ENCODE assay signal across 23 mouse cellular contexts in the genomic region with DNA sequence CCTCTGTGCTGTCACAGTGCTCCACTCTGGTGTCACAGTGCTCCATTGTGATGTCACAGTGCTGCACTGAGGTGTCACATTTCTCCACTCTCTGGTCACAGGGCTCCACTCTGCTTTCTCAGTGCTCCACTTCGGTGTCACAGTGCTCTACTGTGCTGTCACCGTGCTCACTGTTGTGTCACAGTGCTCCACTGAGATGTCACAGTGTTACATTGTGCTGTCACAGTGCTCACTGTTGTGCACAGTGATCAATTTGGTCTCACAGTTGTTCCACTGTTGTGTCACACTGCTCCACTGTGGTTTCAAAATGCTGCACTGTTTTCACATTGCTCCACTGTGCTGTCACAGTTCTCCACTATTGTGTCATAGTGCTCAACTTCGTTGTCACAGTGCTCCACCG.
DNase-seq lines count a peak whose midpoint lies in the region; ATAC-seq lines count a peak whose summit lies in the region.
"Had no signal": no experiment of that assay in that cellular context is flagged by ENCODE, and none has a peak within 500 bp of the region (broad histone marks: within the 10 kb centered on the region; RNA-seq: fewer than 3 reads in every experiment).

No protein-coding gene starts in this region.

- no peak overlapping the region for H3K4me3 ChIP-seq in forebrain, embryonic 10.5 days
- H3K4me3 ChIP-seq in forebrain, embryonic 12.5 days (replicated peaks) = no peak overlapping the region
- H3K4me3 ChIP-seq in liver, embryonic 11.5 days (ENCODE audit: low read depth, low read length) = no peak overlapping the region
- no peak overlapping the region for H3K4me3 ChIP-seq in embryonic facial prominence, embryonic 10.5 days
- no peak overlapping the region for H3K4me3 ChIP-seq in hindbrain, embryonic 11.5 days (ENCODE audit: low read depth, low read length)
- H3K4me3 ChIP-seq: embryonic facial prominence, embryonic 15.5 days; limb, embryonic 15.5 days had no signal

- DNase-seq in forebrain, embryonic 10.5 days (ENCODE audit: extremely low spot score, low spot score) = peak; percentile 6
- peak; percentile 21 for DNase-seq in liver, embryonic 11.5 days (ENCODE audit: low spot score)
- DNase-seq in liver (no peak), A20 (ENCODE audit: low read depth, low spot score) (peak; percentile 3)
- peak; percentile 5 for DNase-seq in embryonic facial prominence, embryonic 10.5 days (ENCODE audit: low spot score)
- no peak for DNase-seq in hindbrain, embryonic 11.5 days (ENCODE audit: low spot score)
- DNase-seq in layer of hippocampus, adult 9-10 months (ENCODE audit: low spot score) = no peak
- DNase-seq: adrenal gland, postnatal 25 days; cerebellum, adult 8-10 months; cerebellum, postnatal 36 days; kidney, postnatal 25 days; layer of hippocampus, adult 9-11 months; left cerebral cortex, postnatal 4 days; lung, adult 2 months; lung, postnatal 14 days had no signal

- H3K27ac ChIP-seq in forebrain, embryonic 10.5 days = no peak overlapping the region
- H3K27ac ChIP-seq in forebrain, embryonic 12.5 days = no peak overlapping the region
- no peak overlapping the region for H3K27ac ChIP-seq in liver, embryonic 11.5 days (ENCODE audit: low read depth, low read length)
- H3K27ac ChIP-seq in embryonic facial prominence, embryonic 10.5 days (replicated peaks) = no peak overlapping the region
- H3K27ac ChIP-seq in hindbrain, embryonic 11.5 days (ENCODE audit: low read depth, low read length) = no peak overlapping the region
- H3K27ac ChIP-seq: embryonic facial prominence, embryonic 15.5 days; limb, embryonic 15.5 days had no signal

- no peaks in the 10 kb centered on the region for H3K27me3 ChIP-seq in forebrain, embryonic 10.5 days (ENCODE audit: poor library complexity, severe bottlenecking)
- H3K27me3 ChIP-seq in forebrain, embryonic 12.5 days = no peaks in the 10 kb centered on the region
- H3K27me3 ChIP-seq in liver, embryonic 11.5 days (replicated peaks; ENCODE audit: control insufficient read depth, insufficient read depth, low read length) = no peaks in the 10 kb centered on the region
- H3K27me3 ChIP-seq in embryonic facial prominence, embryonic 10.5 days (replicated peaks; ENCODE audit: low read depth, poor library complexity, severe bottlenecking) = no peaks in the 10 kb centered on the region
- H3K27me3 ChIP-seq in hindbrain, embryonic 11.5 days (ENCODE audit: control insufficient read depth, insufficient read depth, low read length) = no peaks in the 10 kb centered on the region
- H3K27me3 ChIP-seq: CH12.LX; embryonic facial prominence, embryonic 15.5 days; limb, embryonic 15.5 days had no signal

- H3K36me3 ChIP-seq in forebrain, embryonic 10.5 days (replicated peaks) = no peaks in the 10 kb centered on the region
- H3K36me3 ChIP-seq in forebrain, embryonic 12.5 days (replicated peaks) = no peaks in the 10 kb centered on the region
- no peaks in the 10 kb centered on the region for H3K36me3 ChIP-seq in liver, embryonic 11.5 days (ENCODE audit: control insufficient read depth, insufficient read depth, low read length)
- H3K36me3 ChIP-seq in embryonic facial prominence, embryonic 10.5 days (replicated peaks) = no peaks in the 10 kb centered on the region
- no peaks in the 10 kb centered on the region for H3K36me3 ChIP-seq in hindbrain, embryonic 11.5 days (ENCODE audit: control insufficient read depth, insufficient read depth, low read length)
- H3K36me3 ChIP-seq: embryonic facial prominence, embryonic 15.5 days; G1E; limb, embryonic 15.5 days had no signal

- H3K9me3 ChIP-seq in forebrain, embryonic 10.5 days = peaks cover 96% of the 10 kb centered on the region
- peaks cover 53% of the 10 kb centered on the region for H3K9me3 ChIP-seq in forebrain, embryonic 12.5 days
- H3K9me3 ChIP-seq in liver, embryonic 11.5 days (ENCODE audit: control insufficient read depth, low read length) = peaks cover 44% of the 10 kb centered on the region
- H3K9me3 ChIP-seq in embryonic facial prominence, embryonic 10.5 days = peaks cover 91% of the 10 kb centered on the region
- peaks cover 21% of the 10 kb centered on the region for H3K9me3 ChIP-seq in hindbrain, embryonic 11.5 days (ENCODE audit: control insufficient read depth, low read length)
- H3K9me3 ChIP-seq: embryonic facial prominence, embryonic 15.5 days; limb, embryonic 15.5 days had no signal

- H3K4me2 ChIP-seq in forebrain, embryonic 12.5 days = no peak overlapping the region
- no peak overlapping the region for H3K4me2 ChIP-seq in liver, embryonic 11.5 days
- no peak overlapping the region for H3K4me2 ChIP-seq in hindbrain, embryonic 11.5 days (replicated peaks; ENCODE audit: low read depth, low read length)
- H3K4me2 ChIP-seq: embryonic facial prominence, embryonic 15.5 days; limb, embryonic 15.5 days; midbrain, embryonic 11.5 days had no signal

- ATAC-seq in forebrain, embryonic 12.5 days (ENCODE audit: low FRiP score) = no peak
- ATAC-seq in liver, embryonic 11.5 days (replicated peaks; ENCODE audit: low FRiP score) = no peak
- no peak for ATAC-seq in hindbrain, embryonic 11.5 days (ENCODE audit: low FRiP score)
- ATAC-seq: hindbrain, embryonic 16.5 days; intestine, embryonic 16.5 days had no signal

- no peak overlapping the region for H3K9ac ChIP-seq in forebrain, embryonic 12.5 days
- no peak overlapping the region for H3K9ac ChIP-seq in liver, embryonic 11.5 days (ENCODE audit: low read depth, low read length)
- no peak overlapping the region for H3K9ac ChIP-seq in hindbrain, embryonic 11.5 days (ENCODE audit: low read depth, low read length)
- H3K9ac ChIP-seq: embryonic facial prominence, embryonic 15.5 days; limb, embryonic 15.5 days had no signal

- H3K4me1 ChIP-seq in forebrain, embryonic 10.5 days = no peaks in the 10 kb centered on the region
- no peaks in the 10 kb centered on the region for H3K4me1 ChIP-seq in forebrain, embryonic 12.5 days
- no peaks in the 10 kb centered on the region for H3K4me1 ChIP-seq in liver, embryonic 11.5 days (replicated peaks; ENCODE audit: control insufficient read depth, insufficient read depth, low read length)
- no peaks in the 10 kb centered on the region for H3K4me1 ChIP-seq in embryonic facial prominence, embryonic 10.5 days
- H3K4me1 ChIP-seq in hindbrain, embryonic 11.5 days (replicated peaks; ENCODE audit: control insufficient read depth, insufficient read depth, low read length) = no peaks in the 10 kb centered on the region
- H3K4me1 ChIP-seq: embryonic facial prominence, embryonic 15.5 days; limb, embryonic 15.5 days had no signal

- WGBS in forebrain, embryonic 10.5 days = 81% methylated on average over 4 of the region's 4 CpGs
- 76% methylated on average over 4 of the region's 4 CpGs for WGBS in forebrain, embryonic 12.5 days
- 68% methylated on average over 4 of the region's 4 CpGs for WGBS in liver, embryonic 11.5 days
- 80% methylated on average over 4 of the region's 4 CpGs for WGBS in embryonic facial prominence, embryonic 10.5 days
- WGBS in hindbrain, embryonic 11.5 days = 84% methylated on average over 4 of the region's 4 CpGs

Comparison
In these comparisons a context has a peak if more than half of its experiments do, and no peak if none do; other contexts are left out.
1. DNase-seq: peak in forebrain, embryonic 10.5 days (single experiment), liver, embryonic 11.5 days (single experiment), A20 (single experiment) and embryonic facial prominence, embryonic 10.5 days (single experiment); none in liver (single experiment), hindbrain, embryonic 11.5 days (single experiment) and layer of hippocampus, adult 9-10 months (single experiment).